Mouse (Mus musculus) midbrain, embryonic 12.5 days (tissue): ENCODE measurements around the gene Clint1. TPM values are rescaled to one million over a fixed set of nuclear protein-coding genes. Genes with fewer than 3 reads are reported as not detected.

ENCODE experiments used
- ATAC-seq: fragments of 200-750 bp; cut with Nextera tagmentation; 2 replicates; pipeline ENCODE4 v1.8.0; 2017; ENCODE audit warnings: low read depth, moderate TSS enrichment, moderate library complexity; ENCODE audit not compliant: low FRiP score
- H3K27ac ChIP-seq: fragments of 300-500 bp; sonication (generic); replicated peaks from 2 replicates; pipeline ENCODE4 v1.5.1; 2016; ENCODE audit warnings: mild to moderate bottlenecking
- H3K27me3 ChIP-seq: fragments of 300-500 bp; sonication (generic); 2 replicates; pipeline ENCODE4 v1.6.1; 2016; ENCODE audit warnings: mild to moderate bottlenecking
- H3K36me3 ChIP-seq: fragments of 300-500 bp; sonication (generic); 2 replicates; pipeline ENCODE4 v1.6.1; 2016
- H3K4me1 ChIP-seq: fragments of 300-500 bp; sonication (generic); 2 replicates; pipeline ENCODE4 v1.6.1; 2016
- H3K4me2 ChIP-seq: fragments of 300-500 bp; sonication (generic); replicated peaks from 2 replicates; pipeline ENCODE4 v1.6.1; 2016; ENCODE audit warnings: mild to moderate bottlenecking, moderate library complexity
- H3K4me3 ChIP-seq: fragments of 300-500 bp; sonication (generic); 2 replicates; pipeline ENCODE4 v1.5.1; 2016; ENCODE audit warnings: mild to moderate bottlenecking
- H3K9ac ChIP-seq: fragments of 300-500 bp; sonication (generic); replicated peaks from 2 replicates; pipeline ENCODE4 v1.6.1; 2016; ENCODE audit warnings: mild to moderate bottlenecking, moderate library complexity
- H3K9me3 ChIP-seq: fragments of 300-500 bp; sonication (generic); 2 replicates; pipeline ENCODE4 v1.6.1; 2016; ENCODE audit warnings: mild to moderate bottlenecking
- WGBS: fragments of 180-500 bp; shearing (Covaris S2); methylation state at CpG from one replicate; pipeline ENCODE4 v1.1.7; 2016; 5-methylcytosine and 5-hydroxymethylcytosine counted together
- polyA plus RNA-seq: library from polyadenylated mRNA; unstranded; fragments of >200 nt; fragmentation: Nextera tagmentation; extraction: Ambion mirVana; gene quantifications from 2 replicates; pipeline ENCODE4 v1.2.1, GENCODE M21; 2016

Gene Clint1
- polyA plus RNA-seq, 1 experiment from 2014 or later, result 78.3 TPM

- H3K4me1 ChIP-seq, result no peaks in the 10 kb centered on the region
- H3K4me3 ChIP-seq, result no peak overlapping the region
- WGBS, result 91% methylated on average over 6 of the region's 6 CpGs
- no peak overlapping the region for H3K9ac ChIP-seq
- no peaks in the 10 kb centered on the region for H3K27me3 ChIP-seq
- H3K27ac ChIP-seq, result no peak overlapping the region
- no peaks in the 10 kb centered on the region for H3K36me3 ChIP-seq
- no peak overlapping the region for H3K4me2 ChIP-seq
- ATAC-seq, result no peak
- no peaks in the 10 kb centered on the region for H3K9me3 ChIP-seq
These were observed 30.9 kb upstream of the Clint1 start for GRCm38 (mm10) chr11:45820930-45821329.

GRCm38 (mm10) chr11:45830112-45830511 is 21.7 kb upstream of the Clint1 start:
- H3K4me2 ChIP-seq, result no peak overlapping the region
- ATAC-seq, result no peak
- H3K9me3 ChIP-seq, result no peaks in the 10 kb centered on the region
- H3K4me1 ChIP-seq, result 0 out of 2 replicates have a peak, but pooled peaks cover 3% of the 10 kb centered on the region
- H3K4me3 ChIP-seq, result no peak overlapping the region
- H3K27me3 ChIP-seq, result no peaks in the 10 kb centered on the region
- H3K27ac ChIP-seq, result no peak overlapping the region
- no peak overlapping the region for H3K9ac ChIP-seq
- no peaks in the 10 kb centered on the region for H3K36me3 ChIP-seq

- ATAC-seq, result no peak
- H3K9ac ChIP-seq, result no peak overlapping the region
- no peak overlapping the region for H3K27ac ChIP-seq
- no peaks in the 10 kb centered on the region for H3K27me3 ChIP-seq
- peaks cover 9% of the 10 kb centered on the region for H3K4me1 ChIP-seq
- no peak overlapping the region for H3K4me2 ChIP-seq
- H3K4me3 ChIP-seq, result no peak overlapping the region
- no peaks in the 10 kb centered on the region for H3K36me3 ChIP-seq
- no peaks in the 10 kb centered on the region for H3K9me3 ChIP-seq
- WGBS, result 69% methylated on average over 9 of the region's 9 CpGs
These were observed 21.0 kb upstream of the Clint1 start for GRCm38 (mm10) chr11:45830743-45831310.

GRCm38 (mm10) chr11:45831476-45832143 is 20.2 kb upstream of the Clint1 start:
- Histone ChIP-seq H3K27me3 (no peaks in the 10 kb centered on the region), H3K27ac (no peak overlapping the region), H3K36me3 (no peaks in the 10 kb centered on the region), H3K4me2 (no peak overlapping the region), H3K9me3 (no peaks in the 10 kb centered on the region), H3K4me1 (peaks cover 13% of the 10 kb centered on the region), H3K4me3 (no peak overlapping the region), H3K9ac (no peak overlapping the region)
- no peak for ATAC-seq
- 92% methylated on average over 15 of the region's 15 CpGs for WGBS

GRCm38 (mm10) chr11:45835625-45836255 is 16.1 kb upstream of the Clint1 start:
- no peak; the same call in 1 of the 2 replicates for ATAC-seq
- Histone ChIP-seq H3K27me3 (no peaks in the 10 kb centered on the region), H3K9me3 (no peaks in the 10 kb centered on the region), H3K36me3 (no peaks in the 10 kb centered on the region), H3K4me3 (no peak overlapping the region), H3K9ac (no peak overlapping the region), H3K4me2 (no peak overlapping the region), H3K4me1 (peaks cover 13% of the 10 kb centered on the region), H3K27ac (no peak overlapping the region)
- 9% methylated on average over 4 of the region's 4 CpGs for WGBS

GRCm38 (mm10) chr11:45837257-45837817 is 14.5 kb upstream of the Clint1 start:
- no peaks in the 10 kb centered on the region for H3K36me3 ChIP-seq
- ATAC-seq, result no peak
- no peak overlapping the region for H3K9ac ChIP-seq
- no peaks in the 10 kb centered on the region for H3K9me3 ChIP-seq
- peaks cover 11% of the 10 kb centered on the region for H3K4me1 ChIP-seq
- no peaks in the 10 kb centered on the region for H3K27me3 ChIP-seq
- H3K27ac ChIP-seq, result no peak overlapping the region
- no peak overlapping the region for H3K4me2 ChIP-seq
- 90% methylated on average over 5 of the region's 5 CpGs for WGBS
- no peak overlapping the region for H3K4me3 ChIP-seq

GRCm38 (mm10) chr11:45838450-45838849 is 13.4 kb upstream of the Clint1 start:
- WGBS, result 80% methylated on average over 3 of the region's 3 CpGs
- no peak for ATAC-seq
- Histone ChIP-seq H3K36me3 (no peaks in the 10 kb centered on the region), H3K9me3 (no peaks in the 10 kb centered on the region), H3K27me3 (no peaks in the 10 kb centered on the region), H3K4me2 (no peak overlapping the region), H3K9ac (no peak overlapping the region), H3K27ac (no peak overlapping the region), H3K4me1 (peaks cover 11% of the 10 kb centered on the region), H3K4me3 (no peak overlapping the region)

GRCm38 (mm10) chr11:45840332-45840731 is 11.5 kb upstream of the Clint1 start:
- H3K4me1 ChIP-seq, result peaks cover 9% of the 10 kb centered on the region
- no peak overlapping the region for H3K4me3 ChIP-seq
- no peak overlapping the region for H3K4me2 ChIP-seq
- H3K36me3 ChIP-seq, result no peaks in the 10 kb centered on the region
- H3K27ac ChIP-seq, result no peak overlapping the region
- H3K27me3 ChIP-seq, result no peaks in the 10 kb centered on the region
- 90% methylated on average over 3 of the region's 3 CpGs for WGBS
- ATAC-seq, result no peak
- no peak overlapping the region for H3K9ac ChIP-seq
- no peaks in the 10 kb centered on the region for H3K9me3 ChIP-seq

- Histone ChIP-seq H3K27me3 (no peaks in the 10 kb centered on the region), H3K4me3 (no peak overlapping the region), H3K9ac (no peak overlapping the region), H3K9me3 (no peaks in the 10 kb centered on the region), H3K36me3 (no peaks in the 10 kb centered on the region), H3K27ac (no peak overlapping the region), H3K4me1 (no peaks in the 10 kb centered on the region), H3K4me2 (no peak overlapping the region)
- no peak for ATAC-seq
- 22% methylated on average over 3 of the region's 3 CpGs for WGBS
These were observed 5.8 kb upstream of the Clint1 start for GRCm38 (mm10) chr11:45846008-45846407.

GRCm38 (mm10) chr11:45847548-45847947 is 4.3 kb upstream of the Clint1 start:
- no peak for ATAC-seq
- WGBS, result 89% methylated on average over 7 of the region's 7 CpGs

GRCm38 (mm10) chr11:45848253-45848652 is 3.6 kb upstream of the Clint1 start:
- Histone ChIP-seq H3K9me3 (no peaks in the 10 kb centered on the region), H3K4me1 (peaks cover 9% of the 10 kb centered on the region), H3K4me3 (no peak overlapping the region), H3K27ac (no peak overlapping the region), H3K36me3 (no peaks in the 10 kb centered on the region), H3K4me2 (no peak overlapping the region), H3K27me3 (no peaks in the 10 kb centered on the region), H3K9ac (no peak overlapping the region)
- 88% methylated on average over 12 of the region's 12 CpGs for WGBS
- ATAC-seq, result no peak

More at GRCm38 (mm10) chr11:45847548-45847947, 4.3 kb upstream of the Clint1 start:
- H3K4me1 ChIP-seq, result peaks cover 2% of the 10 kb centered on the region; the same call in 1 of the 2 replicates
- no peak overlapping the region for H3K9ac ChIP-seq
- no peak overlapping the region for H3K4me3 ChIP-seq
- no peaks in the 10 kb centered on the region for H3K36me3 ChIP-seq
- H3K9me3 ChIP-seq, result no peaks in the 10 kb centered on the region
- H3K27ac ChIP-seq, result no peak overlapping the region
- no peaks in the 10 kb centered on the region for H3K27me3 ChIP-seq
- no peak overlapping the region for H3K4me2 ChIP-seq

GRCm38 (mm10) chr11:45849203-45849602 is 2.6 kb upstream of the Clint1 start:
- no peak for ATAC-seq

More at GRCm38 (mm10) chr11:45849203-45849602, 2.6 kb upstream of the Clint1 start:
- peaks cover 12% of the 10 kb centered on the region for H3K4me1 ChIP-seq
- no peak overlapping the region for H3K4me2 ChIP-seq
- H3K27me3 ChIP-seq, result no peaks in the 10 kb centered on the region
- no peaks in the 10 kb centered on the region for H3K36me3 ChIP-seq
- no peak overlapping the region for H3K27ac ChIP-seq
- no peak overlapping the region for H3K4me3 ChIP-seq
- H3K9me3 ChIP-seq, result no peaks in the 10 kb centered on the region
- WGBS, result 85% methylated on average over 4 of the region's 4 CpGs
- no peak overlapping the region for H3K9ac ChIP-seq
